Mouse (Mus musculus) frontal cortex, postnatal 10 days (tissue): ENCODE data around the gene Exoc5.

Source experiments
- DNase-seq, 2 experiments: peaks; one replicate each; pipeline ENCODE4 v3.0.0; 2022; ENCODE audit warnings: low spot score in 2 of 2, mixed read lengths in 1 of 2

The Exoc5 gene

GRCm38 (mm10) chr14:49007979-49008378, 58.5 kb downstream of the Exoc5 start:
- DNase-seq = no peak

DNA sequence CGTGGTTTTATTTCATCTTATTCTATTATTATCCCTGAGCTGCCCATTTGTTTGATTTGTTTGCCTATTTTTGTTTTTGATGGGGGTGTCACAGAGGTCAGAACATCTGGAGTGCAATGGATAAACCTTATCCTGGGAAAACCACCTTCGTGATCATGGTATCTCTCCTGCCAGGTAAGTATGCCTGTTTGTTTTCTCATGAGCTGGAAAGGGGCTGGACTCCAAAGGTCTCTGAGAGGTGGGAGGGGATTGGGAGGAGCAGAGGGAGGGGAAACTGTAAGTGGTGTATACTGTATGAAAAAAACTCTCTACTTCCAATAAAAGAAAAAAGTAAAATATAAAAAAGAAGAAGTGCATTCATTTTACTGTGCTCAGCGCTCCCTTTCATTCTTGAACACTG, 64.8 kb downstream of the Exoc5 start:
- no peak for DNase-seq

GRCm38 (mm10) chr14:48998795-48999194, 67.7 kb downstream of the Exoc5 start:
- DNase-seq = no peak

DNA sequence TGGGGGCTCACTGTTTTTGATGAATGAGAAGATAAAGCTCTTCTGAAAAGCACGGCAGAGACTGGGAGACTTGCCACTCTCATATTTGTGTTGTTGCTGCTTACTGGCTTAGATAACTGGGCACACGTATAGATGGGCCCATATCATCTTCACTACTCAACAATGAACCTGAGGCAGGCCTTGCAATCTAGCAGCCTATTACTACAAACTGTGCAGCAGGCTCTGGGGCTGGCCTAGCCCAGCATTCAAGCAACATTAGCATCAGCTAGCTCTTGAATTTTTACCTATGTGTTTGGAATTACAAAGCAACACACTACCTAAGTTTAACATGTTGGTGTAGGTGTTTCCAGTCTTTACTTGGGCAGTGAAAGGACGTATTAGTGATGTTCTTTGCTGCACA, 72.6 kb downstream of the Exoc5 start:
- no peak for DNase-seq

DNA sequence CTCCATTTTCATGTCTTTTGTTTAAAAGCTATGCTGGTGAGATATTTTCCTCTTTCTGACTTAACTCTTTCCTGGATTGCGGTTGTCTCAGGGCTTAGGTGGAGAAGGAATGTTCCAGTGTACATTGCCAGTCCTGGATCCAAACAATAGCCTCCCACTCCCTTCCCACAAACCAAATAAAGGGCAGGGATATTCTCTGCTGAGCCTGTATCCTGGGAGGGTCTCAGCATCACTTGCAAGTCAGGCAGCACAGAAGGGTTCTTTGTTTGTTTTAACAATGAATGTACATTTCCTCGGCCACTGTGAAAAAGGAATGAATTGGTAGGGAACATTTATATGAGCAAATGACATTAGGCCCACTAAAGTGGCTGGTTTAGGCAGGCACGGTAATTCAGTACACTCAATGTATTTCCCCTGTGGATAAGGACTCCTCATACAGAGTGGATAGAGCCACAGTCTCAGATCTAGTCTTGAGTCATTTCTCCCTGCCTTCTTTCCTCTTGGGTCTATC, 74.3 kb downstream of the Exoc5 start:
- no peak for DNase-seq

DNA sequence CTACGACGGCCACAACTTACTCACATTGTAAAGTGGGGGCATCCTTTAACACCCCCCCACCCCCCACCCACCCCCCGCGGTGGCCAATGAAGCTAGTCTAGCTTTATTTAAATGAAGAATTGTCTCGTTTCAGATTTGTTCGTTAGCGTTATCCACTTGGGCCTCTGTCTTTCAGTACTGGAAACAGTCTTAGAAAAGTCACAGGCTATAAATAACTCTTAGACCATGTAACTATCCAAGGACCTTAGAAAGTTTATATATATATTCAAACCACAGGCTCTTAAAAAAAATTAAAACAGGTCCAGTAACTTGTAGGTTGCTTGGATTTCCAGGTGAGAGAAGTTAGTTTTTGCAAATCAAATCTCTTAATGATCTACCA, 75.3 kb downstream of the Exoc5 start:
- no peak for DNase-seq

GRCm38 (mm10) chr14:48990471-48991143, 75.8 kb downstream of the Exoc5 start:
- peak; percentile 60 to 70 for DNase-seq

GRCm38 (mm10) chr14:48989831-48990230, 76.6 kb downstream of the Exoc5 start:
- DNase-seq = no peak

GRCm38 (mm10) chr14:48986231-48986630, 80.2 kb downstream of the Exoc5 start:
- no peak for DNase-seq

DNA sequence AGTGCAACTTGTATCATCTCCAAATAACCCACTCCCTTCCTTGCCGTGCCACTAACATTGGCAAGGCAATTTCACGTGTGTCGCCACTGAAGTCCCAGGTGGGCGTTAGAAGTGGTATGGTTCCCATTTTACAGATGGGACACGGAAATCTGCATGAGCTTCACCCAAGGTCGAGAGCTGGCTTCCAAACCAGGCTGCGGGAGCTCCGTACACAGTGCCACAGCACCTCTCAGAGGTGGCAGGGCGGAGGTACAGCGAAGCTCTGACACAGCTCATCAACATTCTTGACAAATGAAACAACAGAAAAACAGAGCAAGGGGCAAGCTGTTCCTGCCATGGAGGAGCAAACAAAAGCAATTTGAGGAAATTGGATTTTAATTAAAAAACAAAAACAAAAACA, 80.8 kb downstream of the Exoc5 start:
- DNase-seq = no peak

GRCm38 (mm10) chr14:48978971-48979388, 87.5 kb downstream of the Exoc5 start:
- DNase-seq = no peak

DNA sequence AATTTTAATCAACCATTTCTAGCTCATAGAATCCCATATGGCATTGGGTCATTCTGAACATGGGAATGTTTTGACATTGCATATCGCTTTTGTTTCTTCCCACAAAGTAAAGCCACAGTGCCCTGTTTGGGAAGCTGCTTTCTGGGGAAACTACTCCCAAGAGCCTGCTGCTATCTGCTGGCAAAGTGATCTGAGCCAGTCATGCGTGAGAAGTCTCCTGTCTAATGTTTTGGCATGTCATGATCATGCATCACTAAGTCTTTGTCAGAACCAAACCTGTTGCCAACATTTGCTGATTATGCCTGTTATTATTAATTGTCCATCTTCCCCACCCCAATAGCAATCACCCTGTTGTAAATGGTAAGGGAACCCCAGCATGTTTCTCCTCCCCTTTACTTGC, 94.9 kb downstream of the Exoc5 start:
- DNase-seq = no peak

GRCm38 (mm10) chr14:48968670-48969069, 97.8 kb downstream of the Exoc5 start:
- no peak for DNase-seq
